Mouse (Mus musculus): ENCODE measurements around the gene Slc13a2.

DNA sequence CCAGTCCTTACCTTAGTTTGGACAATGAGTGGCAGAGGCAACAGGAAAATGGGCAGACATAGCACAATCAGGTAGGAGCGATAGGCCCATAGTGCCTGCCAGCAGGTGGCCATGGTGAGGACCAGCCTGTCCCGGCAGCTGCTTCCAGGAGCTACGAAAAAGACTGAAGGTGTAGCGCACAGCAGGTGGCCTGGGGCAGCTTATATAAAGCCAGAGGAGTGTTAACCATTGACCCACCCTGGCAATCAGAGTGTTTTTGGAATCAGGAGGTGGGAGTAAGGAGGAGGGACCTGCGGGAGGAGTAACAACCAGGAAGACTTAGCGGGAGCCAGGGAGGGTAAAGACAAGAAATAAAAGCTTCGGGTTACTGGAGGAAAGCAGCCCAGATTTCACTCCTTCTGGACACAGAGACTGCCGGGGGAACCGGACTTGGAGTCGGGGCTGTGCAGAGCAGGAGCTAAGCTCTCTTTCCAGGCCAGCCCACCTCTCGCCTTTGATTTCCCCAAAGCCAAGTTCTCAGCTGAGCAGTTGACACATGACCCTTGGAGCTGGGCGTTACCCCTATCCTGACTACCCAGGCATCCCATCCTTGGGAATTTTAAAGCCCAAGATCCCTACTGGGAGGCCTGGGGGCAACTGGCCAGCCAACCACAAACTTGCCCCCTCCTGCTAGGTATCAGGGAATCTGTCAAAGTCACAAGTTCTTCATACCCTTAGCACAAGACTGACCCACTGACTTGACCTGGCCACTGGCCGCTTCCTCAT, at the start of gene Slc13a2:
- TF ChIP-seq ZNF384 (IDR thresholded peaks at IDR 0.05; ENCODE audit: low read depth, low read length) (no peak), ZC3H11A (IDR thresholded peaks at IDR 0.05; ENCODE audit: borderline replicate concordance, low read depth, low read length) (no peak), HCFC1 (IDR thresholded peaks at IDR 0.05; ENCODE audit: borderline replicate concordance, insufficient read depth, low read length) (no peak)
